Mouse (Mus musculus) G1E (cell line): ENCODE results near the gene Tsc1.

Experiments
- CTCF ChIP-seq: IDR thresholded peaks from 2 replicates; pipeline ENCODE4 v1.5.1; 2012; ENCODE audit warnings: low read depth, low read length, inconsistent platforms, mixed read lengths
- GATA1 ChIP-seq: IDR thresholded peaks from 2 replicates; pipeline ENCODE4 v1.6.1; 2012; ENCODE audit warnings: borderline replicate concordance, low read length, inconsistent platforms, mixed read lengths
- POLR2AphosphoS5 ChIP-seq: IDR thresholded peaks from 2 replicates; pipeline ENCODE4 v1.6.1; 2012; ENCODE audit warnings: low read depth, low read length, inconsistent platforms; ENCODE audit not compliant: insufficient replicate concordance

DNA sequence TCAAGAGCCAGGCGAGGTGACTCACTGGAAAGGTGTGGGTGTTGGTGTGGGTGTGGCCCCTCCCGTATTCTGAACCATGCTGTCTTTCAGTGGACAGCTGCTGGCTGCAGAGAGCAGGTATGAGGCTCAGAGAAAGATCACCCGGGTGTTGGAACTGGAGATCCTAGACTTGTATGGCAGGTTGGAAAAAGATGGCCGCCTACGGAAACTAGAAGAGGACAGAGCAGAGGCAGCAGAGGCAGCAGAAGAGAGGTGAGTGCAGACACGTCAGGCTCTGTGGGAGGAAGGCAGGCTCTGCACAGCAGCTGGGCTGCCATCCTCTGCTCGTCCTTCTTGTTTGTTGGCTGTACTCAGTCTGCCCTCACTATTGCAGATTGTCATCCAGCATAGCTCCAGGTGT, 44.9 kb downstream of the Tsc1 start:
- no peak for TF ChIP-seq GATA1
- TF ChIP-seq CTCF: no peak
- TF ChIP-seq POLR2AphosphoS5: no peak
